Mouse (Mus musculus): Measurements from ENCODE around the gene Xlr5a. TPM values are rescaled to one million over a fixed set of nuclear protein-coding genes. Genes with fewer than 3 reads are reported as not detected.
"Not testable (repeated sequence)": the region's sequence is repeated elsewhere in the genome, so short reads cannot be mapped to it uniquely, and the experiment has no call there.

Xlr5a gene
- polyA plus RNA-seq, 1 experiment, result not detected

- not testable (repeated sequence) for H3K27ac ChIP-seq (ENCODE audit: insufficient read depth, low read depth, low read length); H3K4me3 ChIP-seq (ENCODE audit: insufficient read depth, low read length); H3K4me1 ChIP-seq (ENCODE audit: control insufficient read depth, insufficient read depth, low read length)
These were observed 210.3 kb downstream of the Xlr5a start, which contains the start of gene Xlr4a for GRCm38 (mm10) chrX:73082267-73083055. Xlr4a (minus strand) TSS chrX:73082478.

- not testable (repeated sequence) for H3K4me1 ChIP-seq (ENCODE audit: control insufficient read depth, insufficient read depth, low read length); H3K27ac ChIP-seq (ENCODE audit: insufficient read depth, low read depth, low read length); H3K4me3 ChIP-seq (ENCODE audit: insufficient read depth, low read length)
These were observed 225.9 kb downstream of the Xlr5a start for GRCm38 (mm10) chrX:73066765-73067312.

- no peaks in the 10 kb centered on the region for H3K4me1 ChIP-seq (ENCODE audit: control insufficient read depth, insufficient read depth, low read length)
- TF ChIP-seq CTCF (IDR thresholded peaks at IDR 0.05; ENCODE audit: low read depth, low read length) (no peak), POLR2A (IDR thresholded peaks at IDR 0.05; ENCODE audit: borderline replicate concordance, low read depth, low read length) (no peak)
- H3K27ac ChIP-seq (ENCODE audit: insufficient read depth, low read depth, low read length), result no peak within 1 kb of the TSS
- no peak within 1 kb of the TSS for H3K4me3 ChIP-seq (ENCODE audit: insufficient read depth, low read length)
These were observed 228.4 kb downstream of the Xlr5a start, which contains the start of gene Pnma3 for GRCm38 (mm10) chrX:73064415-73064793. Pnma3 (plus strand) TSS chrX:73064787.

- Histone ChIP-seq H3K27ac (ENCODE audit: insufficient read depth, low read depth, low read length) (no peak overlapping the region), H3K4me1 (ENCODE audit: control insufficient read depth, insufficient read depth, low read length) (no peaks in the 10 kb centered on the region), H3K4me3 (ENCODE audit: insufficient read depth, low read length) (no peak overlapping the region)
- TF ChIP-seq POLR2A (IDR thresholded peaks at IDR 0.05; ENCODE audit: borderline replicate concordance, low read depth, low read length) (no peak), CTCF (IDR thresholded peaks at IDR 0.05; ENCODE audit: low read depth, low read length) (no peak)
These were observed 229.0 kb downstream of the Xlr5a start for GRCm38 (mm10) chrX:73063512-73064414.

GRCm38 (mm10) chrX:73062323-73062722, 230.5 kb downstream of the Xlr5a start:
- no peak for TF ChIP-seq POLR2A (IDR thresholded peaks at IDR 0.05; ENCODE audit: borderline replicate concordance, low read depth, low read length)
- no peak for TF ChIP-seq CTCF (IDR thresholded peaks at IDR 0.05; ENCODE audit: low read depth, low read length)
- H3K4me1 ChIP-seq (ENCODE audit: control insufficient read depth, insufficient read depth, low read length), result no peaks in the 10 kb centered on the region
- no peak overlapping the region for H3K4me3 ChIP-seq (ENCODE audit: insufficient read depth, low read length)
- H3K27ac ChIP-seq (ENCODE audit: insufficient read depth, low read depth, low read length), result no peak overlapping the region

GRCm38 (mm10) chrX:73061528-73061927, 231.2 kb downstream of the Xlr5a start:
- no peak for TF ChIP-seq POLR2A (IDR thresholded peaks at IDR 0.05; ENCODE audit: borderline replicate concordance, low read depth, low read length)
- TF ChIP-seq CTCF (IDR thresholded peaks at IDR 0.05; ENCODE audit: low read depth, low read length), result no peak
- Histone ChIP-seq H3K4me1 (ENCODE audit: control insufficient read depth, insufficient read depth, low read length) (no peaks in the 10 kb centered on the region), H3K4me3 (ENCODE audit: insufficient read depth, low read length) (no peak overlapping the region), H3K27ac (ENCODE audit: insufficient read depth, low read depth, low read length) (no peak overlapping the region)

Other genes with a start within 250 kb of the Xlr5a start
- not detected in 2 replicates for gene Pnma3, start 228.2 kb downstream of the Xlr5a start, polyA plus RNA-seq (2012; ENCODE audit: insufficient read depth, insufficient read length, missing spikeins)
- gene Xlr4a, start 210.5 kb downstream of the Xlr5a start, polyA plus RNA-seq (2012; ENCODE audit: insufficient read depth, insufficient read length, missing spikeins), result 4.6 and 4.7 TPM in 2 replicates
- 0.16 TPM in 1 of 2 replicates, not detected in the other for gene Xlr3a, start 195.9 kb downstream of the Xlr5a start, polyA plus RNA-seq (2012; ENCODE audit: insufficient read depth, insufficient read length, missing spikeins)
- gene Gm14685, start 175.9 kb downstream of the Xlr5a start, polyA plus RNA-seq (2012; ENCODE audit: insufficient read depth, insufficient read length, missing spikeins), result not detected in 2 replicates
- gene Xlr5b, start 144.2 kb downstream of the Xlr5a start, polyA plus RNA-seq (2012; ENCODE audit: insufficient read depth, insufficient read length, missing spikeins), result not detected in 2 replicates
- not detected in 2 replicates for gene DXBay18, start 143.5 kb downstream of the Xlr5a start, polyA plus RNA-seq (2012; ENCODE audit: insufficient read depth, insufficient read length, missing spikeins)
- not detected in 2 replicates for gene Spin2d, start 116.0 kb downstream of the Xlr5a start, polyA plus RNA-seq (2012; ENCODE audit: insufficient read depth, insufficient read length, missing spikeins)
- 6.2 and 6.9 TPM in 2 replicates for gene Xlr3b, start 100.8 kb downstream of the Xlr5a start, polyA plus RNA-seq (2012; ENCODE audit: insufficient read depth, insufficient read length, missing spikeins)
- 6.6 and 11.4 TPM in 2 replicates for gene Xlr4b, start 78.6 kb downstream of the Xlr5a start, polyA plus RNA-seq (2012; ENCODE audit: insufficient read depth, insufficient read length, missing spikeins)
- 5.2 and 6.0 TPM in 2 replicates for gene F8a, start 64.7 kb downstream of the Xlr5a start, polyA plus RNA-seq (2012; ENCODE audit: insufficient read depth, insufficient read length, missing spikeins)
- gene Xlr4c, start 49.8 kb downstream of the Xlr5a start, polyA plus RNA-seq (2012; ENCODE audit: insufficient read depth, insufficient read length, missing spikeins), result 3.6 and 7.3 TPM in 2 replicates
- not detected in 2 replicates for gene Xlr3c, start 27.6 kb downstream of the Xlr5a start, polyA plus RNA-seq (2012; ENCODE audit: insufficient read depth, insufficient read length, missing spikeins)
- gene Xlr5c, start within 50 bp of the Xlr5a start, polyA plus RNA-seq (2012; ENCODE audit: insufficient read depth, insufficient read length, missing spikeins), result not detected in 2 replicates
- not detected in 2 replicates for gene Gm45015, start 43.9 kb upstream of the Xlr5a start, polyA plus RNA-seq (2012; ENCODE audit: insufficient read depth, insufficient read length, missing spikeins)
- gene Zfp275, start 49.6 kb upstream of the Xlr5a start, polyA plus RNA-seq (2012; ENCODE audit: insufficient read depth, insufficient read length, missing spikeins), result 7.4 and 8.3 TPM in 2 replicates
- gene Gm18336, start 105.8 kb upstream of the Xlr5a start, polyA plus RNA-seq (2012; ENCODE audit: insufficient read depth, insufficient read length, missing spikeins), result not detected in 2 replicates
- not detected in 2 replicates for gene Zfp92, start 118.1 kb upstream of the Xlr5a start, polyA plus RNA-seq (2012; ENCODE audit: insufficient read depth, insufficient read length, missing spikeins)
- gene Trex2, start 142.4 kb upstream of the Xlr5a start, polyA plus RNA-seq (2012; ENCODE audit: insufficient read depth, insufficient read length, missing spikeins), result not detected in 2 replicates
- 9.0 and 9.3 TPM in 2 replicates for gene Haus7, start 166.1 kb upstream of the Xlr5a start, polyA plus RNA-seq (2012; ENCODE audit: insufficient read depth, insufficient read length, missing spikeins)
- 21.9 and 25.5 TPM in 2 replicates for gene Bgn, start 190.6 kb upstream of the Xlr5a start, polyA plus RNA-seq (2012; ENCODE audit: insufficient read depth, insufficient read length, missing spikeins)
- gene Atp2b3, start 210.1 kb upstream of the Xlr5a start, polyA plus RNA-seq (2012; ENCODE audit: insufficient read depth, insufficient read length, missing spikeins), result not detected in 2 replicates